Mouse (Mus musculus) testis, adult 2 months (tissue): ENCODE measurements around the gene St8sia6. TPM values are rescaled to one million over a fixed set of nuclear protein-coding genes. Genes with fewer than 3 reads are reported as not detected.

Source experiments
- H3K27ac ChIP-seq: fragments of 200-500 bp; 2 replicates; pipeline ENCODE4 v1.5.1; 2012; ENCODE audit warnings: low read depth, low read length; ENCODE audit not compliant: control insufficient read depth, insufficient read depth
- H3K27me3 ChIP-seq: fragments of 200-500 bp; 2 replicates; pipeline ENCODE4 v1.6.1; 2012; ENCODE audit warnings: mild to moderate bottlenecking, low read length, moderate library complexity; ENCODE audit not compliant: control insufficient read depth, insufficient read depth
- H3K36me3 ChIP-seq: fragments of 200-500 bp; 2 replicates; pipeline ENCODE4 v1.6.1; 2012; ENCODE audit warnings: mild to moderate bottlenecking, low read length; ENCODE audit not compliant: control insufficient read depth, insufficient read depth
- H3K4me1 ChIP-seq: fragments of 200-500 bp; 2 replicates; pipeline ENCODE4 v1.6.1; 2012; ENCODE audit warnings: low read length; ENCODE audit not compliant: control insufficient read depth, insufficient read depth
- H3K4me3 ChIP-seq: fragments of 200-500 bp; 2 replicates; pipeline ENCODE4 v1.5.1; 2012; ENCODE audit warnings: low read depth, mild to moderate bottlenecking, low read length, moderate library complexity, mixed read lengths; ENCODE audit not compliant: control insufficient read depth
- CTCF ChIP-seq: fragments of 200-500 bp; IDR thresholded peaks from 2 replicates; pipeline ENCODE4 v1.5.1; 2012; ENCODE audit warnings: low read depth, mild to moderate bottlenecking, inconsistent platforms, low read length, moderate library complexity; ENCODE audit not compliant: control insufficient read depth, insufficient read depth, insufficient replicate concordance
- POLR2A ChIP-seq: fragments of 200-500 bp; IDR thresholded peaks from 2 replicates; pipeline ENCODE4 v1.6.1; 2012; ENCODE audit warnings: low read depth, mild to moderate bottlenecking, inconsistent platforms, low read length, moderate library complexity; ENCODE audit not compliant: control insufficient read depth
- polyA plus RNA-seq: library from polyadenylated mRNA; depleted of rRNA; stranded (reverse); fragments of >200 nt; gene quantifications from 2 replicates; pipeline ENCODE4 v1.2.3, GENCODE M21; 2012

The St8sia6 gene
- polyA plus RNA-seq, 1 experiment, result 0.07 TPM

DNA sequence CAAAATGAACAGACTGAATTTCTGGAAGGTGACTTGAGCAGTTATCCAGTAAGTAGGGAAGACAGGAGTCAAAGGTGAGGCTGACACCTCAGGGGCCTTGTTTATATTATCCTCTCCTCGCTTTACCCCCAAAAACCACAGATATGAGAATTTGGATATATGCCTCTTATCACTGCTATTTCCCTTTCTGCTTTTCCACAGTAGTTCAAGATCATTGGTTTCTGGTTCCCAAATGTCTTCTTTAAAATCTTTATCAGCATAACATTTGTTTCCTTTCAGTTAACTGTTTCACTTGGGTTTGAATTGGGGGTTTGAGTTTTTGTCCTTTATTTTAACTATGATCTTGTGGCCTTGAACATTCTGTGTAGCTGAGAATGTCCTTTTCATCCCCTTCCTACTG lies 47.8 kb downstream of the St8sia6 start:
- no peak overlapping the region for H3K27ac ChIP-seq
- H3K36me3 ChIP-seq, result no peaks in the 10 kb centered on the region
- H3K4me3 ChIP-seq, result no peak overlapping the region
- no peaks in the 10 kb centered on the region for H3K4me1 ChIP-seq
- TF ChIP-seq CTCF (no peak), POLR2A (no peak)
- no peaks in the 10 kb centered on the region for H3K27me3 ChIP-seq

DNA sequence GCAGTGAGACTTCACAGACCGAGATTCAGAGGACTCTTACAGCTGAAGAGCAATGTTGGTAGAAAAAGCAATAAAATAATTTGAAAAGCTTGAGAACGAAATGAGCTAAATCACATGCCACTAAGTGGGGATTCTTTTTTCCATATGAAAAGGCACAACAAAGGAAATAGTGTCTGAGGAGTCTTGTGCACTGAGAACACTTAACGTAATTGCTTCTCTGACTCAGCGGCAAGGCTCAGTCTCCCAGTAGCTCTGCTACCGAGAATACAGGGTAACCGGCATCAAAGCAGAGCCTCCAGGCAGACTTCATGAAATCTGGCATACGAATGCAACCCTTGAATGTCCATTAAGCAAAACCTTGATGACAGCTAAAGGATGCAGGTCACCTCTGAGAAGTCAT lies 55.2 kb downstream of the St8sia6 start:
- H3K27me3 ChIP-seq, result no peaks in the 10 kb centered on the region
- no peaks in the 10 kb centered on the region for H3K4me1 ChIP-seq
- no peak for TF ChIP-seq CTCF
- TF ChIP-seq POLR2A, result no peak
- no peaks in the 10 kb centered on the region for H3K36me3 ChIP-seq
- H3K4me3 ChIP-seq, result no peak overlapping the region
- no peak overlapping the region for H3K27ac ChIP-seq

DNA sequence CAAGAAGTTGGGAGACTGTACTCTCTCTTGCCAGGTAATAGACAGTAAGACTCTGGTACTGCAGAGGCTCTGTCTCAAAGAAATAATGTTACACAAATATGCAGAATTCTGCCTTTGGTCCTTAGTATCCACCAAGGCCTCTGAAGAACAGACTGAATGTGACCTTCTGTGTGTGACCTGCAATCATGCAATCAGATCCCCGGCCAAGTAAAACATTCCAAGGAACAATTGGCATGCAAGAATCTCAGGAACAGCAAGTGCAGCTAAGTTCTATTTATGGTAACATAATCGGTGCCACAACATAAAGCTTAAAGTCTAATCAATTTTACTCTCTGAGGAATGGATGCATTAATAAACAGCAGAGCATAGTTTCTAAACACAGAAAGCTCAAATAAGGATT lies 66.0 kb downstream of the St8sia6 start:
- Histone ChIP-seq H3K4me1 (no peaks in the 10 kb centered on the region), H3K4me3 (no peak overlapping the region), H3K27ac (no peak overlapping the region), H3K27me3 (no peaks in the 10 kb centered on the region), H3K36me3 (no peaks in the 10 kb centered on the region)
- TF ChIP-seq CTCF, result no peak
- no peak for TF ChIP-seq POLR2A

DNA sequence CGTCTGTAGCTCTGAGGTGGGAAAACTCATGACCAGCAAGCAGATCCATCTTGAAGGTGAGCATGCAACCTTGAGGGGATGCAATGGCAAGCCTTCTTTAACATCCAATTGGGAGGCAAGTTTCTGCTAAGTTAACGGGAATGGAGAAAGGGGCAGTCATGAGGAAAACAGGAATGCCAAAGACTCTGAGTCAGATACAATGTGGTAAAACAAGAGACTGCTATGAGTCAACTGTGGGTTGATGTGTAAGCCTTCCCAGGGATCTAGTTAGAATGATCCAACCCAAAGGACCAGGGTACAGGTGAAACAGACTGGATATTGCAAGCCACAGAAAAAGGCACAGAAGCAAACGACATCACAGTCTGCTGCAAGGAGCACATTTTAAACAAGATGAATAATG lies 68.3 kb downstream of the St8sia6 start:
- TF ChIP-seq CTCF, result no peak
- TF ChIP-seq POLR2A, result no peak

DNA sequence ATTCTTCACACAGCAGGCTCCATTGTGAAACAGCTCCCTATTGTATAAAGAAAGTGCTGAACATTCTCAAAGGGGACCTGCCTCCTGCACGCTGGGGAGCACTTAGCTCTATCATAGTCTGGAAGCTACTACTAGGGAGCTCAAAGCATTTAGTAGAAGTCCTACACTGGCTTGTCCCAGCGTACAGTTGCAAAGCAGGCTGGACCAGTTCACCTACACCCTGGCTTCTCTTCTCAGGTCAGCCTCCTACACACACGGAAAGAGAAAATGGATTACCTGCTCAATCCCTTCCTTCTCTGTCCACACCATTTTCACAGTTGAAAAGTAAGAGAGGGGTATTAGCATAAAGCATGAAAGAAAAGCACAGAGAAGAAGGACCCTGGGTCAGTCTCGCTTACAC lies 71.6 kb downstream of the St8sia6 start:
- TF ChIP-seq POLR2A, result no peak
- TF ChIP-seq CTCF, result no peak
- no peak overlapping the region for H3K4me3 ChIP-seq
- no peaks in the 10 kb centered on the region for H3K27me3 ChIP-seq
- no peaks in the 10 kb centered on the region for H3K4me1 ChIP-seq
- H3K36me3 ChIP-seq, result no peaks in the 10 kb centered on the region
- H3K27ac ChIP-seq, result no peak overlapping the region

More for the DNA sequence above, 68.3 kb downstream of the St8sia6 start:
- no peak overlapping the region for H3K27ac ChIP-seq
- no peak overlapping the region for H3K4me3 ChIP-seq
- no peaks in the 10 kb centered on the region for H3K36me3 ChIP-seq
- H3K4me1 ChIP-seq, result no peaks in the 10 kb centered on the region
- H3K27me3 ChIP-seq, result no peaks in the 10 kb centered on the region

DNA sequence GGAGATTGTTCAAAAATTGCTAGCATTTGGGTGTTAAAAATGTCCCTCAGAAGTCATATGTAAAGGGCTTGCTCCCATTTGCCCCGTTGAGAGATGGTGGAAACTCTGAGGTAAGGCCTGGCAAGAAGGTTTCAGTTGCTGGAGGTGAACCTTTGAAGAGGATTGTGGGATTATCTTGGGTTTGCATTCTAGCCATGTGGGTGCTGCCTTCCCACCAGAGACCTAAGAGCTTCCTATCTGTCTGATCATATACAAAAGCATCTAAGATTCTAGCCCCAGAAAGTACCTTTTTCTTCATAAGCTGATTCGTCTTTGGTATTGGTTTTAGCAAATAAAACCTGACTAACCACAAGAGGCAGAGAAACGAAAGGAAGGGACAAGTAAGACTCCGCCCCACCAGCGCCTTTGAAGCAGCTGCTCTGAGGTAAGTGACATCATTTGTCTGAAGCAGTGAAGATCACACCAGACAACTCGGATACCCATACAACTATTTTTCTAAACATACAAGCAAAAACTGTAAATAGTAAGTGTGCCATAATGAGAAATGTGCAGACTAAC lies 75.2 kb downstream of the St8sia6 start:
- TF ChIP-seq POLR2A, result no peak
- TF ChIP-seq CTCF, result no peak

DNA sequence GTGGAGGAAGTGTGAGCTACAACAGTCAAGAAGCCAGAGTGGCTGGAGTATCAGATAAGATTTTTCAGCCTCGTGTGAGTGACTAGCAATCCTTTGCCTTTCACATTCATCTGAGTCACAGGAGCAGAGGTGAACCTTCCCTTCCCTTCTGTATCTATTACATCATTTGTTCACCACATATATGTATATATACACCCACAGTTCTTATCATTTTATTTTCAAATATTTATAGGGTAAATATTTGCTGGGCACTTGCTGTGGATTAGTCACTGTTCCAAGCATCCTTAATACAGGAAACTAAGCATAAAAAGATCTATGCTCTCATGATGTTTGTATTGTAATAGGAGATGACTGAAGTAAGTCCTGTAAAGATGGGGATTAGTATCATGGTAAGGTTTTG lies 85.1 kb downstream of the St8sia6 start:
- Histone ChIP-seq H3K27me3 (no peaks in the 10 kb centered on the region), H3K4me3 (no peak overlapping the region), H3K4me1 (no peaks in the 10 kb centered on the region), H3K27ac (no peak overlapping the region), H3K36me3 (no peaks in the 10 kb centered on the region)
- TF ChIP-seq POLR2A (no peak), CTCF (no peak)

More for the DNA sequence above, 75.2 kb downstream of the St8sia6 start:
- H3K4me1 ChIP-seq, result no peaks in the 10 kb centered on the region
- no peaks in the 10 kb centered on the region for H3K36me3 ChIP-seq
- H3K4me3 ChIP-seq, result no peak overlapping the region
- H3K27me3 ChIP-seq, result no peaks in the 10 kb centered on the region
- H3K27ac ChIP-seq, result no peak overlapping the region

DNA sequence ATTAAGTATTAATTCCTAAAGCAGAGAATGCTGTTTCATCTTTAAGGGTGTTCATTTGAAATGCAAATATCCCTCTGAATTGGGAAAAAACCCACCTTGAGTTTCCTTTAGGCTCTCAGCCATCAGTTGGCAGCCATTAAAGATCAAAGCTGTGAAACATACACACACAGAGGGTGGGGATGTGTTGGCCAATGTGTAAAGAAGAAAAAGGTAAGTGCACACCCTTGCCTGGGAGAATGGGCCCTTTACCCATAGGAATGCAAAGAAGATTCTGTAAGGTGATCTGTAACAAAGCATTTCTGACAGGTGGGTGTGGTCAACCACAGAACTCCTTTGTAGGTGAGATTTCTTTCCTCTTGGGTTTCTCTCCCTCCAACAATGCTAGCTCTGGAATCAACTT lies 96.3 kb downstream of the St8sia6 start:
- no peaks in the 10 kb centered on the region for H3K27me3 ChIP-seq
- no peak overlapping the region for H3K4me3 ChIP-seq
- H3K27ac ChIP-seq, result no peak overlapping the region
- H3K36me3 ChIP-seq, result no peaks in the 10 kb centered on the region
- TF ChIP-seq POLR2A, result no peak
- no peak for TF ChIP-seq CTCF
- H3K4me1 ChIP-seq, result no peaks in the 10 kb centered on the region
